Mouse (Mus musculus) heart, postnatal 0 days (tissue): Measurements from ENCODE around the gene Gfer. TPM values are rescaled to one million over a fixed set of nuclear protein-coding genes. Genes with fewer than 3 reads are reported as not detected.
"Not testable (repeated sequence)": the region's sequence is repeated elsewhere in the genome, so short reads cannot be mapped to it uniquely, and the experiment has no call there.

Experiments
- ATAC-seq: fragments of 200-750 bp; cut with Nextera tagmentation; 2 replicates; pipeline ENCODE4 v1.8.0; 2017; ENCODE audit warnings: low read depth, moderate number of reproducible peaks, moderate library complexity; ENCODE audit not compliant: insufficient read depth
- DNase-seq: peaks from one replicate; pipeline ENCODE4 v3.0.0-alpha.2; 2016; ENCODE audit warnings: low spot score
- H3K27ac ChIP-seq: fragments of 300-500 bp; sonication (generic); 2 replicates; pipeline ENCODE4 v1.5.1; 2014; ENCODE audit warnings: low read depth, mild to moderate bottlenecking
- H3K27me3 ChIP-seq: fragments of 300-500 bp; sonication (generic); 2 replicates; pipeline ENCODE4 v1.6.1; 2014; ENCODE audit warnings: low read length, mixed read lengths; ENCODE audit not compliant: control insufficient read depth, insufficient read depth
- H3K36me3 ChIP-seq: fragments of 300-500 bp; sonication (generic); replicated peaks from 2 replicates; pipeline ENCODE4 v1.6.1; 2014; ENCODE audit warnings: low read length, mixed read lengths; ENCODE audit not compliant: control insufficient read depth, insufficient read depth
- H3K4me1 ChIP-seq: fragments of 300-500 bp; sonication (generic); 2 replicates; pipeline ENCODE4 v1.6.1; 2014; ENCODE audit warnings: antibody characterized with exemption; ENCODE audit not compliant: control insufficient read depth, insufficient read depth
- H3K4me2 ChIP-seq: fragments of 300-500 bp; sonication (generic); 2 replicates; pipeline ENCODE4 v1.6.1; 2014; ENCODE audit warnings: low read depth, mild to moderate bottlenecking, low read length, moderate library complexity
- H3K4me3 ChIP-seq: fragments of 300-500 bp; sonication (generic); 2 replicates; pipeline ENCODE4 v1.5.1; 2014; ENCODE audit warnings: low read depth, low read length
- H3K9ac ChIP-seq: fragments of 300-500 bp; sonication (generic); replicated peaks from 2 replicates; pipeline ENCODE4 v1.6.1; 2014; ENCODE audit warnings: low read depth, low read length, mixed read lengths
- H3K9me3 ChIP-seq: fragments of 300-500 bp; sonication (generic); replicated peaks from 2 replicates; pipeline ENCODE4 v1.6.1; 2016; ENCODE audit warnings: low read length; ENCODE audit not compliant: control insufficient read depth
- CTCF ChIP-seq: IDR thresholded peaks from 2 replicates; pipeline ENCODE4 v1.5.1; 2016; ENCODE audit warnings: antibody characterized with exemption, control low read depth, low read depth
- EP300 ChIP-seq: IDR thresholded peaks from 2 replicates; pipeline ENCODE4 v1.6.1; 2016; ENCODE audit warnings: antibody characterized with exemption, low read depth
- WGBS: fragments of 180-500 bp; shearing (Covaris S2); extraction: QIAGEN DNeasy Blood & Tissue Kit; methylation state at CpG from one replicate; pipeline ENCODE4 v1.1.7; 2014; 5-methylcytosine and 5-hydroxymethylcytosine counted together
- polyA plus RNA-seq: library from polyadenylated mRNA; unstranded; fragments of >200 nt; fragmentation: Nextera tagmentation; extraction: Ambion mirVana; gene quantifications from 2 replicates; pipeline ENCODE4 v1.2.1, GENCODE M21; 2015
- total RNA-seq: library from RNA; depleted of rRNA; stranded (reverse); fragments of >200 nt; gene quantifications from 2 replicates; pipeline ENCODE4 v1.2.3, GENCODE M21; 2014; ENCODE audit warnings: low replicate concordance

The Gfer gene
- total and polyA plus RNA-seq, 2 experiments from 2014 or later: 25.1 to 31.6 TPM

- WGBS: under 1% methylated on average over 61 of the region's 61 CpGs
- TF ChIP-seq EP300 (peak; percentile 87; the same call in 1 of the 2 replicates), CTCF (peak; percentile 5; the same call in 1 of the 2 replicates)
- ATAC-seq: peak; percentile 95
Observed at GRCm38 (mm10) chr17:24719494-24720222, 23.7 kb upstream of the Gfer start.

GRCm38 (mm10) chr17:24718938-24719337 is 23.0 kb upstream of the Gfer start:
- peaks cover 16% of the 10 kb centered on the region for H3K36me3 ChIP-seq
- not testable (repeated sequence) for H3K27me3 ChIP-seq, ATAC-seq, H3K9me3 ChIP-seq, DNase-seq
- peak overlapping the region; percentile 63 for H3K4me2 ChIP-seq
- H3K4me3 ChIP-seq: peak overlapping the region; percentile 79
- peak overlapping the region; percentile 83; the same call in 1 of the 2 replicates for H3K9ac ChIP-seq
- peak overlapping the region; percentile 84; the same call in 1 of the 2 replicates for H3K27ac ChIP-seq
- peaks cover 20% of the 10 kb centered on the region; the same call in 1 of the 2 replicates for H3K4me1 ChIP-seq
- WGBS: 70% methylated on average over 5 of the region's 5 CpGs

More at GRCm38 (mm10) chr17:24719494-24720222, 23.7 kb upstream of the Gfer start:
- peaks cover 20% of the 10 kb centered on the region; the same call in 1 of the 2 replicates for H3K4me1 ChIP-seq
- H3K36me3 ChIP-seq: peaks cover 16% of the 10 kb centered on the region
- no peaks in the 10 kb centered on the region for H3K27me3 ChIP-seq
- H3K9me3 ChIP-seq: no peaks in the 10 kb centered on the region
- H3K27ac ChIP-seq: peak overlapping the region; percentile 92
- peak overlapping the region; percentile 83 for H3K9ac ChIP-seq
- peak; percentile 99 for DNase-seq
- peak overlapping the region; percentile 79 for H3K4me3 ChIP-seq
- H3K4me2 ChIP-seq: peak overlapping the region; percentile 63

- H3K27me3 ChIP-seq: no peaks in the 10 kb centered on the region
- no peaks in the 10 kb centered on the region for H3K9me3 ChIP-seq
- 75% methylated on average over 4 of the region's 4 CpGs for WGBS
- DNase-seq (no peak), ATAC-seq (no peak)
- peaks cover 19% of the 10 kb centered on the region; the same call in 1 of the 2 replicates for H3K4me1 ChIP-seq
- no peak within 1 kb of the TSS for H3K9ac ChIP-seq
- H3K36me3 ChIP-seq: peaks cover 16% of the 10 kb centered on the region
- peak within 1 kb of the TSS; percentile 79; the same call in 1 of the 2 replicates for H3K4me3 ChIP-seq
- no peak within 1 kb of the TSS for H3K27ac ChIP-seq
- H3K4me2 ChIP-seq: peak within 1 kb of the TSS; percentile 63
- TF ChIP-seq EP300: no peak
- TF ChIP-seq CTCF: no peak
Observed at GRCm38 (mm10) chr17:24717943-24718342, 22.0 kb upstream of the Gfer start, which contains the start of the genes Rnf151 and Rps2. Gene Rnf151 (minus strand): TSS chr17:24718063. Gene Rps2 (plus strand): TSS chr17:24718116.

- TF ChIP-seq CTCF: no peak
- no peak for TF ChIP-seq EP300
- Histone ChIP-seq H3K4me1 (peaks cover 2% of the 10 kb centered on the region; the same call in 1 of the 2 replicates), H3K4me2 (no peak overlapping the region), H3K36me3 (peaks cover 2% of the 10 kb centered on the region), H3K9me3 (no peaks in the 10 kb centered on the region), H3K4me3 (no peak overlapping the region), H3K27ac (no peak overlapping the region), H3K9ac (no peak overlapping the region), H3K27me3 (no peaks in the 10 kb centered on the region)
- WGBS: 95% methylated on average over 15 of the region's 15 CpGs
- DNase-seq (no peak), ATAC-seq (no peak)
Observed at GRCm38 (mm10) chr17:24716166-24716682, 20.3 kb upstream of the Gfer start.

- DNase-seq (no peak), ATAC-seq (no peak)
- Histone ChIP-seq H3K4me2 (no peak overlapping the region), H3K4me1 (no peaks in the 10 kb centered on the region), H3K9me3 (no peaks in the 10 kb centered on the region), H3K27me3 (no peaks in the 10 kb centered on the region), H3K36me3 (no peaks in the 10 kb centered on the region), H3K9ac (no peak overlapping the region), H3K4me3 (no peak overlapping the region), H3K27ac (no peak overlapping the region)
- 80% methylated on average over 6 of the region's 6 CpGs for WGBS
- TF ChIP-seq EP300: no peak
- TF ChIP-seq CTCF: no peak
Observed at GRCm38 (mm10) chr17:24715556-24715955, 19.6 kb upstream of the Gfer start.
